Mouse (Mus musculus) heart, adult 2 months (tissue): ENCODE data around the gene Oprd1.

ENCODE experiments used
- CTCF ChIP-seq: fragments of 200-600 bp; IDR thresholded peaks from 2 replicates; pipeline ENCODE4 v1.8.1; 2022; ENCODE audit warnings: antibody characterized with exemption, mild to moderate bottlenecking, moderate library complexity
- POLR2A ChIP-seq: fragments of 200-500 bp; IDR thresholded peaks from 2 replicates; pipeline ENCODE4 v1.6.1; 2011; ENCODE audit warnings: mild to moderate bottlenecking, low read depth, low read length, control low read depth; ENCODE audit not compliant: insufficient read depth

DNA sequence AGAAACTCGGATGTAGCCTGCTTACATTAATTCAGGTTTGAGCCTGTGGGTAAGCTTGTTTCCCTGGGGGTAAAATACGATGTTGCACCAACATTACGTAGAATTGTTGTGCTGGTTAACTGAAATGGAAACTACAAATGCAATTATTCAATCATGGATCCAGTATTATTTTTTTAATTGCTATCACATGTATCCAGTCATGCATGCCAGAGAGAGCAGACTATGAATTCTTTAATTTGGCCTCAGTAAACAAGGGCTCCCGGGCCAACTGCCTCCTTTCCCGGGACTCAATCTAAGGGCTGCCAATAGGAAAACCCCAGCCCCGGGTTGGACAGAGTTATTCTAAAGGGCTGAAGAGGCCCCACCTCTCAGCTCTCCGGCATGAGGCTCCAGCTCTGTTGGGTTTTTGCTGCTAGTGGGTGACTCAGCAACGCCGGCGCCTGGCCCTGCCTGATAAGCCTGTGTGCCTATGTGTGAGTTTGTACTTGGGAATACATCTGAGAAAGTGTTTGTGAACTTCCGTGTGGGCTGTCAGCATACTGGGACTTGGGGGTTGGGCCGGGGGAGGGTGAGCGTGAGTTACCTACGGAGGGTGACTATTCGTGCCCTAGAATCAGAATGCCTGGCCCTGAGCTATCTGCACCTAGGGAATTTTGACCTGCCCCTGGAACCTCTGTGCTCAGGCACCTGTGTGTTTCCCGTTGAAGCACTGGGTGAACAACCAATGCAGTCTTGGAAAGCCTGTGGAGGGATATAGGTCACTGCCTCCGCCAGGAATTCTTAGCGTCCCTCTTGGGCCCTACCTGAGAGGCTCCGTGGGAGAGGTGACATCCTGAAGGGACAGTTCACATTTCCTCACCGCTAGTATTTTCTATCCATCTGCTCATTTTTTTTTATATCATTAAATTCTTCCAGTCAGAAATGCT, 67.5 kb downstream of the Oprd1 start:
- TF ChIP-seq CTCF (no peak), POLR2A (no peak)
